Mouse (Mus musculus): ENCODE results near the gene Prkar1a. TPM values are rescaled to one million over a fixed set of nuclear protein-coding genes. Genes with fewer than 3 reads are reported as not detected.
"Not testable (repeated sequence)": the region's sequence is repeated elsewhere in the genome, so short reads cannot be mapped to it uniquely, and the experiment has no call there.

Gene Prkar1a
- polyA plus RNA-seq, 1 experiment, result 40.8 TPM

GRCm38 (mm10) chr11:109612871-109613529, 36.2 kb upstream of the Prkar1a start:
- TF ChIP-seq CTCF (IDR thresholded peaks at IDR 0.05; ENCODE audit: extremely low read depth, insufficient read length, insufficient replicate concordance, low read depth, low read length) (no peak), POLR2A (IDR thresholded peaks at IDR 0.05; ENCODE audit: low read depth, low read length) (no peak)
- H3K27me3 ChIP-seq (ENCODE audit: control insufficient read depth, insufficient read depth, low read length), result no peaks in the 10 kb centered on the region
- 75% methylated on average over 7 of the region's 7 CpGs for WGBS
- no peak overlapping the region for H3K4me3 ChIP-seq (ENCODE audit: low read depth, low read length)
- H3K36me3 ChIP-seq (ENCODE audit: control insufficient read depth, insufficient read depth, low read length), result no peaks in the 10 kb centered on the region
- H3K27ac ChIP-seq (ENCODE audit: insufficient read depth, low read depth, low read length), result no peak overlapping the region
- no peaks in the 10 kb centered on the region for H3K4me1 ChIP-seq (ENCODE audit: control insufficient read depth, insufficient read depth, insufficient read length, low read length)

GRCm38 (mm10) chr11:109615286-109615685, 33.9 kb upstream of the Prkar1a start:
- no peak overlapping the region for H3K4me3 ChIP-seq (ENCODE audit: low read depth, low read length)
- H3K36me3 ChIP-seq (ENCODE audit: control insufficient read depth, insufficient read depth, low read length), result no peaks in the 10 kb centered on the region
- no peaks in the 10 kb centered on the region for H3K27me3 ChIP-seq (ENCODE audit: control insufficient read depth, insufficient read depth, low read length)
- TF ChIP-seq POLR2A (IDR thresholded peaks at IDR 0.05; ENCODE audit: low read depth, low read length) (no peak), CTCF (IDR thresholded peaks at IDR 0.05; ENCODE audit: extremely low read depth, insufficient read length, insufficient replicate concordance, low read depth, low read length) (no peak)
- WGBS, result 66% methylated on average over 9 of the region's 9 CpGs
- H3K27ac ChIP-seq (ENCODE audit: insufficient read depth, low read depth, low read length), result no peak overlapping the region
- no peaks in the 10 kb centered on the region for H3K4me1 ChIP-seq (ENCODE audit: control insufficient read depth, insufficient read depth, insufficient read length, low read length)

DNA sequence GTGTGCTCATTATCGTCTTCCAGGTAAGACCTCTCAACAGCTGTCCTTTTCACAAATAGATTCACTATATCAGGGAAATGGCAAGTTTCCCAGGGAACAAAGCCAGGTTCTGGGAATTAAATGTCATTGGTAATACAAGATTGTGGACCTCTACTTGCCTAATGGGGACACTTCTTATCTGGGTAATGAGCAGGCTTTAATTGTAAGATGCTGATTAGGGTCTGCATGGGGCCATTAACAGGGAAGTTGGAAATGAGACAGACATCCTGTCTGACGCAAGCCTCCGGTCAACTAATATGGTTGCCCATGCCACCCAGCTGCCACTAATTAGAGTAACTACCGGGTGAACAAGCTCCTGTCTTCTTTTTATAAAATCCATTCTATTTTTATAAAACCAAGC, 32.9 kb upstream of the Prkar1a start:
- H3K27me3 ChIP-seq (ENCODE audit: control insufficient read depth, insufficient read depth, low read length), result no peaks in the 10 kb centered on the region
- no peak for TF ChIP-seq CTCF (IDR thresholded peaks at IDR 0.05; ENCODE audit: extremely low read depth, insufficient read length, insufficient replicate concordance, low read depth, low read length)
- TF ChIP-seq POLR2A (IDR thresholded peaks at IDR 0.05; ENCODE audit: low read depth, low read length), result no peak
- H3K4me3 ChIP-seq (ENCODE audit: low read depth, low read length), result no peak overlapping the region
- H3K36me3 ChIP-seq (ENCODE audit: control insufficient read depth, insufficient read depth, low read length), result no peaks in the 10 kb centered on the region
- H3K27ac ChIP-seq (ENCODE audit: insufficient read depth, low read depth, low read length), result no peak overlapping the region
- no peaks in the 10 kb centered on the region for H3K4me1 ChIP-seq (ENCODE audit: control insufficient read depth, insufficient read depth, insufficient read length, low read length)
- 64% methylated on average over 4 of the region's 4 CpGs for WGBS

DNA sequence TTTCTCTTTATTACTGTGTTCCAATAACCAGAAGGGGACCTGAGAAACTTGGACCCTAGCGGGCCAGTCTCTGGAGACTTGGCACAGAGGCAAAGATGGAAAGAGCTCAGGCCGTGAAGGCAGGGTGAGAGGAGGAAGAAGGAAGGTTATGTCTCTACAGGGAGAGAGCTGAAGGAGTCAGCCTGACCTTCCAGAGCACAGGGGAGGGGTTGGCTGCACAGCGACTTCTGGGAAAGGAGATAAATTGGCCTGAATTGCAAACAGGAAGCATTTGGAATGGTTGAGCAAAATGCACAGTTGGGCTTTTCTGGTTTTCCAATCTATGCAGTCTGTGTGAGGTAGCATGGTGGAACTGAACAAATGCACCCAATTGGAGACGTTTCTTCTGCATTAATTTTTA, 32.4 kb upstream of the Prkar1a start:
- Histone ChIP-seq H3K4me1 (ENCODE audit: control insufficient read depth, insufficient read depth, insufficient read length, low read length) (no peaks in the 10 kb centered on the region), H3K36me3 (ENCODE audit: control insufficient read depth, insufficient read depth, low read length) (no peaks in the 10 kb centered on the region), H3K4me3 (ENCODE audit: low read depth, low read length) (no peak overlapping the region), H3K27me3 (ENCODE audit: control insufficient read depth, insufficient read depth, low read length) (no peaks in the 10 kb centered on the region), H3K27ac (ENCODE audit: insufficient read depth, low read depth, low read length) (no peak overlapping the region)
- TF ChIP-seq POLR2A (IDR thresholded peaks at IDR 0.05; ENCODE audit: low read depth, low read length) (no peak), CTCF (IDR thresholded peaks at IDR 0.05; ENCODE audit: extremely low read depth, insufficient read length, insufficient replicate concordance, low read depth, low read length) (no peak)
- WGBS, result 39% methylated on average over 4 of the region's 4 CpGs

DNA sequence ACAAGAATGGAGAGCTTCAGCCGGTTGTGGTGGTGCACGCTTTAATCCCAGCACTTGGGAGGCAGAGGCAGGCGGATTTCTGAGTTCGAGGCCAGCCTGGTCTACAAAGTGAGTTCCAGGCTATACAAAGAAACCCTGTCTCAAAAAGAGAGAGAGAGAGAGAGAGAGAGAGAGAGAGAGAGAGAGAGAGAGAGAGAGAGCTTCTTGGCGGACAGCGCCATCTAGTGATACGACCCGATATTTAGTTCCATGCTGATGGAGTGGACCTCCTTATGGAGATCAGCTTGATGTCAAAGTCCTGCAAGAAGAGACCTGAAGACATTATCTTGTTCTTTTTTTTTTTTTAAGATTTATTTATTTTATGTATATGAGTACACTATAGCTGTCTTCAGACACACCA, 30.1 kb upstream of the Prkar1a start:
- WGBS, result 32% methylated on average over 8 of the region's 8 CpGs
- peak; percentile 48; the same call in 1 of the 2 replicates for TF ChIP-seq CTCF (IDR thresholded peaks at IDR 0.05; ENCODE audit: extremely low read depth, insufficient read length, insufficient replicate concordance, low read depth, low read length)

GRCm38 (mm10) chr11:109620356-109620755, 28.8 kb upstream of the Prkar1a start:
- Histone ChIP-seq H3K27ac (ENCODE audit: insufficient read depth, low read depth, low read length) (no peak overlapping the region), H3K4me3 (ENCODE audit: low read depth, low read length) (no peak overlapping the region), H3K4me1 (ENCODE audit: control insufficient read depth, insufficient read depth, insufficient read length, low read length) (no peaks in the 10 kb centered on the region), H3K36me3 (ENCODE audit: control insufficient read depth, insufficient read depth, low read length) (no peaks in the 10 kb centered on the region), H3K27me3 (ENCODE audit: control insufficient read depth, insufficient read depth, low read length) (no peaks in the 10 kb centered on the region)
- TF ChIP-seq POLR2A (IDR thresholded peaks at IDR 0.05; ENCODE audit: low read depth, low read length), result no peak
- TF ChIP-seq CTCF (IDR thresholded peaks at IDR 0.05; ENCODE audit: extremely low read depth, insufficient read length, insufficient replicate concordance, low read depth, low read length), result no peak
- WGBS, result 87% methylated on average over 6 of the region's 6 CpGs

More for the DNA sequence above, 30.1 kb upstream of the Prkar1a start:
- not testable (repeated sequence) for H3K27ac ChIP-seq (ENCODE audit: insufficient read depth, low read depth, low read length); H3K27me3 ChIP-seq (ENCODE audit: control insufficient read depth, insufficient read depth, low read length); H3K4me1 ChIP-seq (ENCODE audit: control insufficient read depth, insufficient read depth, insufficient read length, low read length); H3K36me3 ChIP-seq (ENCODE audit: control insufficient read depth, insufficient read depth, low read length); H3K4me3 ChIP-seq (ENCODE audit: low read depth, low read length)

DNA sequence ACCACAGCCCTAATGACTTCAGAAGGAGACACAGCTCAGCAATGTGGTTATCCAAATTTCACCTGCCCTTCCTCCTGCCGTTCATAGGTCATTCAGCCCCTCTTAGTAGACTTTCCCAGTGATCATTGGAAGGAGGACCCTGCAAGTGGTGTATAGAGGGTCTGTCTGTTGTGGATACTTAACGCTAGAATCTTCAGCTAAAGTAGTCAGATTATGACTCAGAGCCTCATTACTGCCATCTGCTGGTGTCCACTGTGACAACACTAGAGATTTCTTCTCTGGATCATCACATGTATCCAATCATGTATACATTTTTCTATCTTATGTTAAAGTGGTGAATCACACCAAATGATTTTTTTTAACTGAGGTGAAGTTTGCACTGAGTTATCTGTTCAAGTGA, 28.0 kb upstream of the Prkar1a start:
- Histone ChIP-seq H3K27ac (ENCODE audit: insufficient read depth, low read depth, low read length) (no peak overlapping the region), H3K27me3 (ENCODE audit: control insufficient read depth, insufficient read depth, low read length) (no peaks in the 10 kb centered on the region), H3K4me3 (ENCODE audit: low read depth, low read length) (no peak overlapping the region), H3K36me3 (ENCODE audit: control insufficient read depth, insufficient read depth, low read length) (no peaks in the 10 kb centered on the region), H3K4me1 (ENCODE audit: control insufficient read depth, insufficient read depth, insufficient read length, low read length) (no peaks in the 10 kb centered on the region)
- 11% methylated on average over 2 of the region's 2 CpGs for whole genome bisulfite sequencing
- TF ChIP-seq POLR2A (IDR thresholded peaks at IDR 0.05; ENCODE audit: low read depth, low read length), result no peak
- TF ChIP-seq CTCF (IDR thresholded peaks at IDR 0.05; ENCODE audit: extremely low read depth, insufficient read length, insufficient replicate concordance, low read depth, low read length), result no peak
